Mouse (Mus musculus) neural tube, embryonic 13.5 days (tissue): ENCODE measurements around the gene Plekhm2. TPM values are rescaled to one million over a fixed set of nuclear protein-coding genes. Genes with fewer than 3 reads are reported as not detected.

ENCODE experiments used
- ATAC-seq: fragments of 200-750 bp; cut with Nextera tagmentation; 2 replicates; pipeline ENCODE4 v1.8.0; 2017; ENCODE audit warnings: low read depth, mild to moderate bottlenecking, moderate TSS enrichment, moderate library complexity
- H3K27ac ChIP-seq: fragments of 300-500 bp; sonication (generic); replicated peaks from 2 replicates; pipeline ENCODE4 v1.5.1; 2015; ENCODE audit warnings: moderate library complexity, mild to moderate bottlenecking, inconsistent platforms
- H3K27me3 ChIP-seq: fragments of 300-500 bp; sonication (generic); 2 replicates; pipeline ENCODE4 v1.6.1; 2015; ENCODE audit warnings: mild to moderate bottlenecking, inconsistent platforms
- H3K36me3 ChIP-seq: fragments of 300-500 bp; sonication (generic); 2 replicates; pipeline ENCODE4 v1.6.1; 2015; ENCODE audit warnings: mild to moderate bottlenecking, inconsistent platforms
- H3K4me1 ChIP-seq: fragments of 300-500 bp; sonication (generic); replicated peaks from 2 replicates; pipeline ENCODE4 v1.6.1; 2015; ENCODE audit warnings: inconsistent platforms
- H3K4me2 ChIP-seq: fragments of 300-500 bp; sonication (generic); 2 replicates; pipeline ENCODE4 v1.6.1; 2015; ENCODE audit warnings: inconsistent platforms, mild to moderate bottlenecking, moderate library complexity
- H3K4me3 ChIP-seq: fragments of 300-500 bp; sonication (generic); 2 replicates; pipeline ENCODE4 v1.5.1; 2015; ENCODE audit warnings: mild to moderate bottlenecking, inconsistent platforms
- H3K9ac ChIP-seq: fragments of 300-500 bp; sonication (generic); 2 replicates; pipeline ENCODE4 v1.6.1; 2015; ENCODE audit warnings: moderate library complexity, mild to moderate bottlenecking, inconsistent platforms
- H3K9me3 ChIP-seq: fragments of 300-500 bp; sonication (generic); 2 replicates; pipeline ENCODE4 v1.6.1; 2016; ENCODE audit warnings: inconsistent platforms
- WGBS: fragments of 180-500 bp; shearing (Covaris S2); methylation state at CpG from one replicate; pipeline ENCODE4 v1.1.7; 2015; 5-methylcytosine and 5-hydroxymethylcytosine counted together
- polyA plus RNA-seq: library from polyadenylated mRNA; unstranded; fragments of >200 nt; fragmentation: Nextera tagmentation; extraction: Ambion mirVana; gene quantifications from 2 replicates; pipeline ENCODE4 v1.2.1, GENCODE M21; 2015

Gene Plekhm2
- polyA plus RNA-seq, 1 experiment from 2014 or later, result 7.6 TPM

DNA sequence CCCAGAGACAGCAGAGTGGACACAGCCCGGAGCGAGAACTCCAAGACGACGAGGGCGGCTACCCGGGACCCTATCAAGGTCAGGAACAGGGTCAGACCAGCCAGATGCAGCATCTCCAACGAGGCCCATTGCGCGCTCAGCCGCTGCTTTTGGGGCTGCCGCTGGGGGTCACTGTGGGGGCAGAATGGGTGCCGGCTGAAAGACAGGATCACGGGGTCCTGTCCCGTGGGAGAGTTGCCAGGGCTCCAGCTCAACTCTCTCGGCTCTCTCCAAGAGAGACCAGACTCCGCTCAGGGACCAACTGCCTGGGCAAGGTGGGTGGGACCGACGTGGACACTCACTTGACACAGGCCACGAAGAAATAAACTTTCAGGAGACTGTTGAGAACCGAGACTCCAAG lies 47.4 kb downstream of the Plekhm2 start:
- Histone ChIP-seq H3K36me3 (no peaks in the 10 kb centered on the region), H3K4me2 (peak overlapping the region; percentile 50), H3K27ac (no peak overlapping the region), H3K4me1 (peaks cover 11% of the 10 kb centered on the region), H3K27me3 (no peaks in the 10 kb centered on the region), H3K4me3 (peak overlapping the region; percentile 5), H3K9me3 (no peaks in the 10 kb centered on the region), H3K9ac (peak overlapping the region; percentile 53; the same call in 1 of the 2 replicates)
- 3% methylated on average over 20 of the region's 20 CpGs for WGBS
- peak; percentile 50; the same call in 1 of the 2 replicates for ATAC-seq

DNA sequence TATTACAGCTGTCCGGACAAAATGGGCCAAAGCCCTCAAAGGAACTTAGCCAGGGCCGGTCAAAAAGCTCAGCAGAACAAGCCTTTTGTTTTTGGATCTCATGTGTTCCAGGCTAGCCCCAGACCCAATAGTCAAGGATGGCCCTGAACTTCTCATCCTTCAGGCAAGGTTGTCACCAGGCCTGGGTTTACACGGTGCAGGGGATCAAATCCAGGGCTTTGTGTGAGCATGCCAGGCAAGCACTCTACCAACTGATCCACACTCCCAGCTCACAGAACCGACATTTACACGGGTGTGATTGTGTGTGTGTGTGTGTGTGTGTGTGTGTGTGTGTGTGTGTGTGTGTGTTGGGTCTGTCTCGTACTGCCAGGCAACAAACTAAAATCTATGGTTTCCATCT lies 47.9 kb downstream of the Plekhm2 start:
- Histone ChIP-seq H3K9me3 (no peaks in the 10 kb centered on the region), H3K4me3 (no peak overlapping the region), H3K4me1 (peaks cover 11% of the 10 kb centered on the region), H3K36me3 (no peaks in the 10 kb centered on the region), H3K27ac (no peak overlapping the region), H3K27me3 (no peaks in the 10 kb centered on the region), H3K4me2 (no peak overlapping the region), H3K9ac (no peak overlapping the region)
- ATAC-seq, result no peak
- 72% methylated on average over 6 of the region's 6 CpGs for WGBS

DNA sequence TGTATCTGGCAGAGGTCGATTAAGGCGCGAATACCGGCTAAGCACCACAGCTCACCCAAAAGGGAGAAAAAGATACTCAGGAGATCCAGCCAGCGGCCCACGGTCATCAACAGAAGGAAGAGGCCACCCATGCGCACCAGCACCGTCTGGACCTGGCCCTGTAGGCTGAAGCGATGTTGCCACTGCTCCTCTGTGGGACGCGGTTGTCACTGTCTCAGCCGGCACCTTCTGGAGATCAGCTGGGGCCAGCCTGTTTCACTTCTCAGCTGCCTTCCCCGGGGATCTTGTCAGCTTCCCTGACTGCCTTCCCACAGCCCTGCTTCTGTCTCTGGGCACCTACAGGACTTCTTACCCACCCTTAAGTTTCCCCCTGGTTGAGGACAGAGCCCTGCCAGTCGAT lies 49.8 kb downstream of the Plekhm2 start:
- no peaks in the 10 kb centered on the region for H3K27me3 ChIP-seq
- no peak overlapping the region for H3K4me3 ChIP-seq
- peaks cover 11% of the 10 kb centered on the region for H3K4me1 ChIP-seq
- H3K9me3 ChIP-seq, result no peaks in the 10 kb centered on the region
- no peak overlapping the region for H3K27ac ChIP-seq
- 80% methylated on average over 14 of the region's 14 CpGs for WGBS
- no peak overlapping the region for H3K9ac ChIP-seq
- no peaks in the 10 kb centered on the region for H3K36me3 ChIP-seq
- no peak for ATAC-seq
- H3K4me2 ChIP-seq, result no peak overlapping the region

- H3K27me3 ChIP-seq, result no peaks in the 10 kb centered on the region
- H3K36me3 ChIP-seq, result no peaks in the 10 kb centered on the region
- ATAC-seq, result no peak
- no peak overlapping the region for H3K4me3 ChIP-seq
- H3K4me2 ChIP-seq, result no peak overlapping the region
- WGBS, result 81% methylated on average over 6 of the region's 6 CpGs
- H3K9me3 ChIP-seq, result no peaks in the 10 kb centered on the region
- no peaks in the 10 kb centered on the region for H3K4me1 ChIP-seq
- H3K27ac ChIP-seq, result no peak overlapping the region
- H3K9ac ChIP-seq, result no peak overlapping the region
These were observed 55.2 kb downstream of the Plekhm2 start for GRCm38 (mm10) chr4:141609538-141609937.

DNA sequence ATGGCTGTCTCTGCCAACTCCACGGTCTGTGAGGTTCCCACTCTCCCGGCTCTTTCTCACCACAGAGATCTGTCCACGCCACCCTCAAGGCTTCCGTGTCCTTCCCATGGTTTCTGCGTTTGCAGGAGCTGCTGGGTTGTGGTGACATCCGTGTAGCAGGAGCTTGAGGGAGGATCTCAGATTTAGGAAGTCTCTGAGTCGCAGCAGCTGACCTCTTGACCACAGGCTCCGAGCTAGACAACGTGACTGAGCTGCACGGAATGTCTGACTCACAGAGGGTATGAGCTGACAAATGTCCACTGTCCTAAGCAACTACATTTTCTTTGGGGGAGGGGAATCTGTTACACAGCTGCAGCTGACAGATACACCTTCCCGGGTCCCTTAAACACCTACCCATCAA lies 58.8 kb downstream of the Plekhm2 start, which contains the start of gene Fblim1:
Gene Fblim1 (minus strand): TSS at position 236 of the 400 bp plus-strand sequence.
- Histone ChIP-seq H3K36me3 (no peaks in the 10 kb centered on the region), H3K9ac (no peak within 1 kb of the TSS), H3K9me3 (no peaks in the 10 kb centered on the region), H3K4me3 (no peak within 1 kb of the TSS), H3K4me1 (no peaks in the 10 kb centered on the region), H3K27me3 (no peaks in the 10 kb centered on the region), H3K27ac (no peak within 1 kb of the TSS), H3K4me2 (no peak within 1 kb of the TSS)
- no peak for ATAC-seq
- 83% methylated on average over 11 of the region's 11 CpGs for WGBS

GRCm38 (mm10) chr4:141605421-141605820 lies 59.3 kb downstream of the Plekhm2 start:
- no peak for ATAC-seq
- H3K4me3 ChIP-seq, result no peak overlapping the region
- no peak overlapping the region for H3K4me2 ChIP-seq
- H3K9me3 ChIP-seq, result no peaks in the 10 kb centered on the region
- no peaks in the 10 kb centered on the region for H3K36me3 ChIP-seq
- H3K27me3 ChIP-seq, result 0 out of 2 replicates have a peak, but pooled peaks cover 3% of the 10 kb centered on the region
- H3K4me1 ChIP-seq, result peaks cover 2% of the 10 kb centered on the region; the same call in 1 of the 2 replicates
- no peak overlapping the region for H3K9ac ChIP-seq
- 88% methylated on average over 5 of the region's 5 CpGs for WGBS
- H3K27ac ChIP-seq, result no peak overlapping the region

DNA sequence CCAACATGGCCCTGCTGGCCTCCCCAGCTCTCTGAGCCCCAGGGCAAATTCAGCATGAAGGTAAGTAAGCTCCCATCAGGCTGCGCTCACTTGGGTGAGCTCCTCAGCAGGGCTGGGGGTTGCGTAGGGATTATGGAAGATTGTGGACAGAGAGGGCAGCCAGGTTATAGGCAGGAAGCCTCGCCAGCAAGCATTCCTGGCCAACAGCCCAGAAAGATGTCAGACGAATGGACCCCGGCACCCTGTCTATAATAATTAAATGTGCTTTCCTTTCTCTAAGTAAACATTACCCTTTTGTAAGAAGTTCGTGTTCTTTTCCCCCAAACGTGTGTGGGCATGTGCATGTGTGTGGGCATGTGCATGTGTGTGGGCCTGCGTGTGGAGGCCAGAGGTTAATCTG lies 60.2 kb downstream of the Plekhm2 start:
- WGBS, result 75% methylated on average over 8 of the region's 8 CpGs
- H3K27ac ChIP-seq, result no peak overlapping the region
- no peak overlapping the region for H3K4me2 ChIP-seq
- peaks cover 11% of the 10 kb centered on the region for H3K4me1 ChIP-seq
- H3K9me3 ChIP-seq, result no peaks in the 10 kb centered on the region
- no peaks in the 10 kb centered on the region for H3K36me3 ChIP-seq
- no peak for ATAC-seq
- H3K27me3 ChIP-seq, result peaks cover 9% of the 10 kb centered on the region; the same call in 1 of the 2 replicates
- H3K4me3 ChIP-seq, result no peak overlapping the region
- H3K9ac ChIP-seq, result no peak overlapping the region

DNA sequence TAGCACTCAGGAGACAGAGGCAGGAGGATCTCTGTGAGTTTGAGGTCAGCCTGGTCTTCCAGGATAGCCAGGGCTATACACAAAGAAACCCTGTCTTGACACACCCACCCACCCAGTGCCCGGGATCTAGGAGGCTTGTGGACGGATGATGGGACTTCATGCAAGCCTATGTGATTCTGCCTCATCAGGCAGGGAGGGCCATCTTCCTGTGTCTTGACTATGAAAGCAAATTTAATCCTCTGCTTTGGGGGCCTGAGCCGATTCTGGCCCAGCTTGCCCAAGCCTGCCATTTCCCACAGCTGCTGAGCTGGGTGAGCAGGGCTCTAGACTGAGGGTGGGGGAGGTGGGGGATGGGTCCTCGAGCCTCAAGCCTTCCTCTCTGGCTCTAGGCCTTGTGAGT lies 60.8 kb downstream of the Plekhm2 start:
- H3K27me3 ChIP-seq, result peaks cover 14% of the 10 kb centered on the region
- no peak overlapping the region for H3K27ac ChIP-seq
- no peak overlapping the region for H3K9ac ChIP-seq
- 77% methylated on average over 4 of the region's 4 CpGs for WGBS
- H3K36me3 ChIP-seq, result no peaks in the 10 kb centered on the region
- no peak overlapping the region for H3K4me3 ChIP-seq
- no peak for ATAC-seq
- H3K4me2 ChIP-seq, result no peak overlapping the region
- peaks cover 17% of the 10 kb centered on the region for H3K4me1 ChIP-seq
- no peaks in the 10 kb centered on the region for H3K9me3 ChIP-seq

DNA sequence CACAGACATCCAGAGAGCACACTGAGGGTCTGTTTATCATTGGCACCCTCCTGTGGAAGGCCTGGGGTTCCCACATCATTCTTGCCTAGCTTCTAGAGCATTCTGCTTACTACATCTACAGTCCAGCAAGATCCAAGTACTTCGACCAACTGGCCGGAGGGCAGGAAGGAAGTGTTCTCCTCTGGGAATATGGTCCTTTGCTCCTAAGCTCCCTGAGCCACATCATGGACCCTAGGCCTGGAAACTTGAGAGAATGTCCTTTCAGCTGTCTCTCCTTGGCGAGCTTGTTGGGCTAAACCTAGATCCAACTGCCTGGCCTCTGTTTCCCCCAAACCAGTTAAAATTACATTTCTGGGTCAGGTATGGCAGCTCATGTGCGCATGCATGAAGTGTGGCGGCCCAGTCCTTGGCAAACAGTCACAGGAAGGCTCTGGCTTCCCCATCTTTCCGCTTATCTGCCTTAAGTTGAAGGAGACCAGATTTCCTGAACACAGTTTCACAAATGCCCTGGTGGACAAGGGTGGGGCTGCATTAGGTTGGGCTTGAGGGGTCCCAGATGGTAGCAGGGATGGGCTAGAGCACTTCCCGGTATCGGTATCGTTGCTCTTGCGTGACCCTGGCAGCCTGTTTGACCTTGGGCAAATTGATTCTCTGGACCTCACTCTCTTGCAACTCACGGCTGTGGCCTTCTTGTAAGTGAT lies 62.0 kb downstream of the Plekhm2 start:
- H3K4me2 ChIP-seq, result no peak overlapping the region
- H3K27me3 ChIP-seq, result peaks cover 18% of the 10 kb centered on the region
- no peak for ATAC-seq
- H3K9me3 ChIP-seq, result no peaks in the 10 kb centered on the region
- H3K27ac ChIP-seq, result no peak overlapping the region
- no peaks in the 10 kb centered on the region for H3K36me3 ChIP-seq
- peaks cover 29% of the 10 kb centered on the region for H3K4me1 ChIP-seq
- no peak overlapping the region for H3K9ac ChIP-seq
- H3K4me3 ChIP-seq, result no peak overlapping the region
- WGBS, result 88% methylated on average over 11 of the region's 11 CpGs

DNA sequence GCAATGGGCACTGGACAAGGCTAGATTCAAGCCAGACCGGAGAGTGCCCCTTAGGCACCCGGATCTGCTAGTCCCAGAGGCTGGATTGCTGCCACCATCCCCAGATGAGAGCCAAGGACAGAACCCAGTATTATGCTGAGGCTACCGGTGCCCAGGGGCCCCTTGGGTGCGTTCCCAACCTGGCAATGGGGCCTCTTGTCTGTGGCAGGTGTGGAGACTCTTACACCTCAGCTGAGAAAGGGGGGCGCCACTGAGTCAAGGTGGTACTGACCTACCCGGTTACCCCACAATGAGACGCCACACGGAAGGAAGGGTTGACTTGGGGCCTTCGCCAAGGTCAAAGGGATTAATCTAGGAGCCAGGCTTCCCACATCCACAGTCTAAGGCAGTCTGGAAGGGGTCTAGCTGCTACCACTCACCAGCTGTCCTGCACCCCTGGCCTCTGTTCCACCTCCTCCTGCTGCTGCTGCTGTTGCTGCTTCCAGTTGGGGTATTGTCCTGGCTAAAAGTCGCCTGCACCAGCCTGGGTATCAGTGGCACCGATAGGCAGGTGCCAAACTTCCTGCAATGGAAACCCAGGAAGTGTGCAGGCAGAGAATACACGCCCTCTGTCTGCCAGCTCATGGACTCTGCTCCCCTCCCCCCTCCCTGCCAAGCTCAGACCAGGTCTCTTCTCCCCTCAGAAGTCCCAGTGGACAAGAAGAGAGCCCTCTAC lies 63.4 kb downstream of the Plekhm2 start:
- Histone ChIP-seq H3K9ac (no peak overlapping the region), H3K27ac (no peak overlapping the region), H3K9me3 (no peaks in the 10 kb centered on the region), H3K36me3 (no peaks in the 10 kb centered on the region), H3K4me1 (peaks cover 30% of the 10 kb centered on the region), H3K4me3 (no peak overlapping the region), H3K27me3 (peaks cover 18% of the 10 kb centered on the region), H3K4me2 (no peak overlapping the region)
- 74% methylated on average over 12 of the region's 12 CpGs for WGBS
- ATAC-seq, result no peak

DNA sequence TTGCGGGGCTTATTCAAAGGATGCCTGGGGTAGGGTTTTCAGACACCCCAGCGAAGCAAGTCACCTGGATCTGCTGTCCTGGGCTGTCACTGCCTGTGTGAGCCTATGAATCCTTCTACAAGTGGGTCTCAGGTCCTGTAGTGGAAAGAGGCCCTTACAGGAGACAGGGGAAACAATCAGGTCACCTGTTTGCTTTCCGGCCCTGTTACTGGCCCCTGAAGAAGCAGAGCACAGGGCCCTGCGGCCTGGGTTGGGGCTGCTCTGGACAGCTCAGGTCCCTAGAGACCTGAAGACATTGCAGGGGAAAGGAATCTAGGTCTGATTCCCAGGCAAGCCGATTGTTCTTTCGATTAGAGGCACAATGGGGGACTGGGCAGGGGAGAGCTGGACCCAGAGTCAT lies 64.3 kb downstream of the Plekhm2 start:
- Histone ChIP-seq H3K4me1 (peaks cover 30% of the 10 kb centered on the region), H3K9ac (0 out of 2 replicates have a peak overlapping the region, but pooled peaks have one; percentile 74), H3K27ac (no peak overlapping the region), H3K4me3 (peak overlapping the region; percentile 58; the same call in 1 of the 2 replicates), H3K27me3 (peaks cover 18% of the 10 kb centered on the region), H3K9me3 (no peaks in the 10 kb centered on the region), H3K36me3 (no peaks in the 10 kb centered on the region), H3K4me2 (peak overlapping the region; percentile 83)
- WGBS, result 29% methylated on average over 6 of the region's 6 CpGs
- ATAC-seq, result 0 out of 2 replicates have a peak, but pooled peaks have one; percentile 10
